Mouse (Mus musculus): ENCODE results near the gene C1qtnf2.

GRCm38 (mm10) chr11:43537074-43537473 lies 63.0 kb downstream of the C1qtnf2 start:
- no peak for TF ChIP-seq CTCF (conservative IDR thresholded peaks at IDR 0.05; ENCODE audit: insufficient read depth, insufficient read length, low read depth, low read length)
- TF ChIP-seq POLR2A (IDR thresholded peaks at IDR 0.05; ENCODE audit: low read depth, low read length): no peak

All from kidney, adult 2 months (tissue).